Mouse (Mus musculus): ENCODE data around the gene Slc25a42.
"Not testable (repeated sequence)": the region's sequence is repeated elsewhere in the genome, so short reads cannot be mapped to it uniquely, and the experiment has no call there.

Slc25a42 gene

DNA sequence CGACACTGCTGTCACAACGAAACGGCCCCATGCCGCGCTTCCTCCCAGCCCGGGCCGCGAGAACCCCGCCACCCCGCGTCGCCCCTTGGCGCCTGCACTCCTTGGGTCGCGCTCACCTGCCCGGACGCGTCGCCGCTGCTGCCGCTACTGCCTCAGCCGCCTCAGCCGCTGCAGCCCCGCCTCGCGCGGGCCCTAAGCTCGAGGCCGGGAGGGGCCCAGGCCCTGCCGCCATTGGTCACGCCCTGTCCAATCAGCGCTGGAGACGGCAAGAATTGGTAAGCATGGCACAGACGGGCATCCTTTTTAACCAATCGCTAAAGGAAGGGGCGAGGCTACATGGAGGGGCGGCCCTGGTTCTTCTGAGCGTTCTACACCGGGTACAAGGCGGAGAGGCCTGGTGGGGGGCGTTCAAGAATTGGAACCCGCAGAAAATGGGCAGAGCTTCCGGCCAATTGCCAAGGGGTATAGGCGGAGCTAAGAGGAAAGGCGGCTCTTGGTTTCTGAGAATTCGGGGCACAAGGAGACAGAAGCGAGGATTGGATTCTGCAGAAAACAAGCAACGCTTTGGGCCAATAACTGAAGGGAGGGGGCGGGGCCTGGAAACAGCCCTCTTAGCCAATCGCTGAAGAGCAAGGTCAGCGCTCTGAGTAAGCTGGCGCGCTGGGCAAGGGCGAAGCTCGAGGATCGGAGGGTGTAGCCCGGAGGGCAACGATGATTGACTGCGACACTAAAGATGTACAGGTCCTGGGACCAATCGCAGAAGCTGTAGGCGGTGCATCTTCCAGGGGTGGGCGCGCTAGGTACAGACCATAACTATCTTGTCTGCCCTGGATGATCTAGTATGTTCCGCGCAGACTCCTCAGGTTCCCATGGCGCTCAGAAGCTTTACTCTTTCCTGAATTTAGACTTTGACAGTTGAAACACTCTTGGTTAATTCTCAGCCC is at the start of gene Slc25a42:
Gene Slc25a42, minus strand, starts transcription at position 194 of the 944 bp plus-strand sequence.
- peak; percentile 93 to 98 for DNase-seq (ENCODE audit: low spot score in 2 of 2)

DNA sequence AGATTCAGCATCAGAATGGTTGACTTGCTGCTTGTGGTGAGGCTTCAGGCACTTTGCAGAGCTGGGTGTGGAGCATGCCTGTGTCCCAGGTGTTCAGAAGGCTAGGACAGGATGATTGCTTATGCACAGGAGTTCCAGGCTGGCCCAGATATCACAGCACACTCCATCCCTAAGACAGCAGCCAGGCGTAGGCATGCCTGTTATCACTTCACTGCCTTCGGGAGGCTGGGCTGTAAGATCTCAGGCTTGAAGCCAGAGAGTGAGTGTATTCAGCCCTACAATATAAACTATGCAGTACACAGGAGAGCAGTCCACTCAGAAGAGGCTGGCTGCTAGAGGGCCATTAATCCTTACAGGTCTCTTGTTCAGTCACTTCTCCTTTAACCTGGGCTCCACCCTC is 46.9 kb upstream of the Slc25a42 start:
- no peak for DNase-seq (ENCODE audit: low spot score in 2 of 2)

DNA sequence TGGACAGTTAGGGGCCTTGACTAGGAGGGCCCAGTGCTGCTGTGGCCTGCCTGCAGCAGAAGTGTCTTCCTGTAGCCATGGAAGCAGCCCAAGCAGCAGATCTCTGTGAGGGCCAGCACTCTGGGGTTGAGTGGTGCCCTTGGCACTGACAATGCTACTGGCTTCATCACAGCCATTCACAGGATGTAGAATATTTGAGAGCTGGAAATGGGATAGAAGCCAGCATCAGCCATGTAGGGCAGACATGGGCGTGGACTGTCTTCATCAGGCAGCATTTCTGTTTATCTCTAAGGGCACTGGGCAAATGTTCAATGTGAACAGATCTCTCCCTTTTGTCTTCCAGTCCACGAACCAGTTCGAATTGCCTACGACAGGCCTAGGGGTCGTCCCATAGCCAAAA is 46.5 kb upstream of the Slc25a42 start:
- DNase-seq (ENCODE audit: low spot score in 2 of 2) = no peak

DNA sequence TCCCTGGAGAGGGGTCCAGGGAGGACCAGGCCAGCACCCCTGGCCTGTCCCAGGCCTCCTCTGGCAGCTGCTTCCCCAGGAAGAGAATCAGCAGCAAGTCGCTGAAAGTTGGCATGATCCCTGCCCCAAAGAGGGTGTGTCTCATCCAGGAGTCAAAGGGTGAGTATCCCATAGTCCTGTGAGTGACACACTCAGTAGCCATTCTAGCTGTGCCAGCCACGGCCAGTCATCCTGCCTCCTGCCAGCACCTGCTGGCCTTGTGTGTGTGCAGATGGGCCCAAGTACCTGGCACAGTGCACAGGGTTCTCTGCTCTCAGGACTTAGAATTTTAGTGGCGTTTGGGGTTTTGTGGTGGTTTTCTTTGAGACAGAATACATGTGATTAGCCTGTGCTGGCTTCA is 45.4 kb upstream of the Slc25a42 start:
- DNase-seq (ENCODE audit: low spot score in 2 of 2) = no peak

DNA sequence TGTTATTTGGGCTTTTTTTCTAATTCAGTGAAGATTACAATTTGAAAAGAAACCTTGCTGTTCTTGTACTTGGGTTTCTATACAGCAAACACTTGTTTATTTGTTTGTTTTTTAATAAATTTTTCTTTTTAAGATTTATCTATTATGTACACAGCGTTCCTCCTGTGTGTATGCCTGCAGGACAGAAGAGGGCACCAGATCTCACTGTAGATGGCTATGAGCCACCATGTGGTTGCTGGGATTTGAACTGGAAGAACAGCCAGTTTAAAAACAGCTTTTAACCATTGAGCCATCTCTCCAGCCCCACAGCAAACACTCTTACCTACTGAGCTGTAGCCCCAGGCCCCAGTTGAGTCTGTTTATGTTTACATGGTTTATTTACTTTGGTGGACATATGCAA is 42.5 kb upstream of the Slc25a42 start:
- no peak for DNase-seq (ENCODE audit: low spot score in 2 of 2)

DNA sequence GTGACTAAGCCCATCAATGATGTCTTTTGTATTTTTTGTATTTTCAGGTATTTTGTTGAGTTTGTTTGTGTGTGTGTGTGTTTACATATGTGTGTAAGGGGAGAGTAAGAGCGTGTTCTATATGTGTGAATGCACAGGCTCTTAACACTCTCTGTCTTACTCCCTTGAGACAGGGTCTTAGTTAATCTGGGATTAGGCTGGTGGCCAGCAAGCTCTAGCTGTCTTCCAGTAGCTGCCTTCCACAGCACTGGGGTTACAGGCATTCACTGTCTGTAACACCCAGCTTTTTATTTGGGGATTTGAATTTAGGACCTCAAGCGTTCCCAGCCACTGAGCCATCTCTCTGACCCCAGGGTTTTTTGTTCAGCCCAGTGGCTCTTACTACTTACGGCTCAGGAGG is 35.7 kb upstream of the Slc25a42 start:
- DNase-seq (ENCODE audit: low spot score in 2 of 2) = no peak

DNA sequence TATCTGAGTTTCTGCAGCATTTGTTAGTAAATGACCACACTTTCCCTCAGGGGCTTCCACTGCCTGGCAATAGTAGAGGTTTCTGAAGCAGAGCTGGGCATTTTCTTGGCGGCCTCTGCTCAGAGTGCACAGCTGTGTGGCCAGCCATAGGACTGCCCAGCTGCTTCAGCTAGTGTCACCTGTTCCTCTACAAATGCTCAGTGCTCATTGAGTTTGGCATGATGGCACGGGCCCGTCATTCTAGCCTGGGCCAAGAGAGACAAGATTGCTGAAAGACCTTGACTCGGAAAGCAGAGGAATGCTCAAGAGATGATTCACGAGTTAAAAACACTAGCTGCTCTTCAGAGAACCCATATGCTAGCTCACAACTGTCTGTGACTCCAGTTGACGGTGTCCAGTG is 34.5 kb upstream of the Slc25a42 start:
- DNase-seq (ENCODE audit: low spot score in 2 of 2) = no peak

DNA sequence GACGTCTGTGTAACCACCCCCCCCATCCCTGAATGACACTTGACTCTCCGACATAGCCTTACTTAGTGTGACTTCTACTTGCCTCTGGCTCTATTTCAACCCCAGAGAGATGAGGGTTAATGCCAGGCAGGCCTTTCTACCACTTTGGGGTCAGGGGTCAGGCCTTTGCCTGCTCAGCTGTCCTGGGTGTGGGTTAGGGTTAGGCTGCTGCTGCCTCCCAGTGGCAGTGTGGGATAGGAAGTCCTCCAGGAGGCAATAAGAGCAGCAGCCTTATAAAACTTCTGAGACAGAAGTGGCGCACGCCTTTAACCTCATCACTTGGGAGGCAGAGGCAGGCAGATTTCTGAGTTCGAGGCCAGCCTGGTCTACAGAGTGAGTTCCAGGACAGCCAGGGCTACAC is 28.5 kb upstream of the Slc25a42 start:
- no peak for DNase-seq (ENCODE audit: low spot score in 2 of 2)

DNA sequence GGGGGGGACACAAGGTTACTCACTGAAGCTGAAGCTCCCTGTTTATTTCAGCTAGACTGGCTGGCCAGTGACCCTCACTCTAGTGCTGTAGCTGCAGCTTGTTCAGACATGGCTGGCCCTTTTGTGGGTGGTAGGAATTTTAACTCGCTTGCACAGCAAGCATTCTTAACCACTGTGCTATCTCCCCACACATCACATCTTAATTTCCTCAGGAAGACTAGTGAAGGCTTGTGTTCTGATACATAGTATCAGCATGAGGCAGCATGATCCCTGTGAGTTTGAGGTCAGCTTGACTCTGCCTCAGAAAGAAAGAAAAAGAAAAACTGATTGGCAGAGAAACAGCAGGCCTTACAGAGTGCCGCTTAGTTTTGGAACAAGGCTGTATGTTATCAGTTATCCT is 25.7 kb upstream of the Slc25a42 start:
- DNase-seq (ENCODE audit: low spot score in 2 of 2) = no peak

DNA sequence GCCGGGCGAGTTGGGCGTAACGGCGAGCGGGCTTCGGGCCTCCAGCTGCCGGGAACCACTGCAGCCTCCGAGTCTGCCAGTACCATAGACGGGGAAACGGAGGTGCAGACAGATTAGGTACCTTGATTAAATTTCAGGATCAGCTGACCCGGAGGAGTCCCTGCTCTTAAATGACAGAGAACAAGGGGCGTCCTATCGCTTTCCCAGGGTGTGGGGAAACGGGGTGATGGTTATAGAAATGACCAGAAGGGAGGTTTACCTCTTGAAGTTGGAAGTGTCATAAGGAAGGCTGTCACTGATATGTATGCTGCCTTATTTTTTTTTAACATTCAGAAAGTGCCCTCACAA is 22.6 kb upstream of the Slc25a42 start:
- DNase-seq (ENCODE audit: low spot score in 2 of 2) = no peak

DNA sequence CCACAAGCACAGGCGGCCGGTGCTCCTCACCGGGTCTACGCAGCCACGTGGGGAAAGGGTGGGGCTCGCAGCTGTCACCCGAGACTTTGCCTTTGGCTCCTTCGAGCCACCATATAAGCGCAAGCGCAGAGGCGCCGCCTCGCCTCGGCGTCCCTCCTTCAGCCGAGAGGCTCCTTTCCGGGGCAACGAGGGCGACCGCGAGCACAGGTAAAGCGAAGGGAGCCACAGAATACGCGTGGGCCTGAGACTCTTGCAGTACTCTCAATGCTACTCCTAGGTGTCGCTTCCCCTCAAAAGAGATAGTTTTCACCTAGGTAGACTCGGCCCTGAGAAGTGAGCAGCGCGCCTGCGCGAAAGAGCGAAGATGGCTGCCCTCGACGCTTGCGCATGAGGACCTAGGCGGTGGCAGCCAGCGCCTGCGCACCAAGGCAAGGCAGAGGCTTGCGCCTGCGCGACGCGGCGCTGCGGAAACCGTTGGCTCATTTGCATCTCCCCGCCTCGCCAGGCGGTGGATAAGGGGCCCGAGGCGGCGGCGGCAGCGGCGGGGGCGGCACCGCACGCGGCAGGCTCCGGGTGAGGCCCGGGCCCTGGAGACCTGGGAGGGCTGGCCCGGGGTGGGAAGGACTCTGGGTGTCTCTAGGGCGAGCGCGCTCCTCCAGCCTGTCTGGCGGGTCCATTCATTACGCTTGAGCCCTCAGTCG is 22.1 kb upstream of the Slc25a42 start, which contains the start of the genes Sugp2 and Armc6:
Gene Sugp2, plus strand, starts transcription at position 147 of the 701 bp plus-strand sequence.
Gene Armc6, minus strand, starts transcription at position 387 of the 701 bp plus-strand sequence.
- peak; percentile 94 for DNase-seq (ENCODE audit: low spot score in 2 of 2)

DNA sequence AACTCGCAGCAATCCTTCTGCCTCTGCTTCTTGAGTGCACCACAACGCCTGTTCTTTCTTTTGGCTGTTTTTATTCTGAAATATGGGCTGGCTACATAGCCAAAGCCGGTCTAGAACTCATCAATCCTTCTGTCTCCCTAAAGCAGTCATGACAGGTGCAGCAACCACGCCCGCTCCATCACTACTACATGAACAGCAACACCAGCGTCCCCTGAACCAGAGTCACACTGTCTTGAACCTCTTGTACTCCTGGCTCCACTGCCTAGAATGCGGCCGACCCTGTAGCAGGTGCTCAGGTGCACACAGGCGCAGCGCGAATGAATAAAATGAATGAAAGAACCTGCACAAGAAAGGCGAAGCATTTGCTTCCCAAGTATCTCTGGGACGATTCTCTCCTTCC is 21.5 kb upstream of the Slc25a42 start:
- no peak for DNase-seq (ENCODE audit: low spot score in 2 of 2)

DNA sequence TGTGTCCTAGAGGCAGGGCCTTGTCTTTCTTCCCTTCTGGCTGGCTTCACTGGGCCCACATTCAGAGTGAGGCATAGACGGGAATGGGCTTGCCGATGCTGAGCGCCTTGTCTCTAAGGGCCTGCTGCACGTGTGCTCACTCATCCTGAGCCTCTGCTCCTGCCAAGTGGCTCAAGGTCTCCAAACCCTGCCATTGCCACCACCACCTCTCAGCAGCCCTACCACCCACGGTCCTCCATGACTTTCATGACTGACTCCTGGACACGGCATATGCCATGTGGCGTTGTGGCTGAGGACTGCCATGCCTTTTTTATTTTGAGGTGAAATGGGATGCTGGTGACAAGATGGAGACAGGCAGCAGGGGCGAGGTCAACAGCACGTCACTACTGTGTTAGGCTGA is 18.7 kb upstream of the Slc25a42 start:
- no peak for DNase-seq (ENCODE audit: low spot score in 2 of 2)

DNA sequence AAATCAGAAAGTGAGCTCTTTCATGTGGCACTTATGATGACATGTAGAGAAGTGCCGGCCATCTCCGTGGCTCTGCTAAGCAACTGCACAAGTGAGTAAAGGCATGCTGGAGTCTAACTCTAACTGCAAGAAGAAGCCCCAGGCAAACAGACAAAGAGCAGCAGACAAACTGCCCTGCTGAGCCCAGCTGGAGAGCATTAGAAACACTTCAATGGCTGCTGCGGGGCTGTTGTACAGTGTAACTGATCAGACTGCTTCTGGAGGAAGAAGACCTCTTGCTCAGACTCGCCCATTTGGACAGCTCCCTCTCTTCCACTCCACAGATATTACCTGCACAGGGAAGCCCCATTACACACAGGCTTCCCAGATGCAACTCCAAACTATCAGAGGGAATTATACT is 15.9 kb upstream of the Slc25a42 start:
- DNase-seq (ENCODE audit: low spot score in 2 of 2) = no peak

DNA sequence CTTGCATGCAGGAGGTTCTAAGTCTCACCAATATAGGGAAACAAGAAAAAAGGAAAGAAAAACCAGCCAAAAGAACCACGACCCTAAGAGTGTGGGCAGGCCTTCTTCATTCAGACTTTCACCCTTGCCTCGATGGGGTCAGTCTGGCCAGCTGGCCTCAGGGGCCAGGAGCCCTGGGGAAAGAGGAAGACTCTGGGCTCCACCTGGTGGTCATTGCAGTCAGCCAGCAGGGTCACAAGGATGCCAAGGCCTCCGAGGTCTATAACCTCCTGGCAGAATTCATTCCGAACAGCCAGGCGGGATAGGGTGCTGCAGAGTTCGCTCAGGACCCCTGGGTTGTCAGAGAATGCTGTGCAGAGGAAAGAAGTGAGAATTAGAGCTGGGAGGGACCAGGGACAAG is 11.2 kb upstream of the Slc25a42 start:
- no peak for DNase-seq (ENCODE audit: low spot score in 2 of 2)

DNA sequence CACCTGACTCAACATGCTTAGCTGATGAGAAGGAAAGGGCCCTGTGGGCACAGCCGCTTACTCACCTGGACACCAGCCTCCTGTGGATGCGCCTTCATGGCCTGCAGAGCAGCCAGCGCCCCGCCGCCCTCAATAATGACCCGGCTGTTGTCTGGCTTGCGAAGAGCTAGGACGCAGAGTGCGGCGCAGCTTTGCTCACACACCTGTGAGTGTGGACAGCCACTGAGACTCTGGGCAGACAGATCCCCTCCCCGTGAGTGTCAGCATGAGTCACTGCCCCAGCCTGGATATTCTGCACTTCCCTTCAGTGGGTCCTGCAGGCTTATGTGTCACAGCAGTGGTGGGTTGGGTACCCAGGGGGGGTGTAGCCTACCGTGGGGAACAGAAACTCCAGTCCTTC is 9.9 kb upstream of the Slc25a42 start:
- DNase-seq (ENCODE audit: low spot score in 2 of 2) = no peak

DNA sequence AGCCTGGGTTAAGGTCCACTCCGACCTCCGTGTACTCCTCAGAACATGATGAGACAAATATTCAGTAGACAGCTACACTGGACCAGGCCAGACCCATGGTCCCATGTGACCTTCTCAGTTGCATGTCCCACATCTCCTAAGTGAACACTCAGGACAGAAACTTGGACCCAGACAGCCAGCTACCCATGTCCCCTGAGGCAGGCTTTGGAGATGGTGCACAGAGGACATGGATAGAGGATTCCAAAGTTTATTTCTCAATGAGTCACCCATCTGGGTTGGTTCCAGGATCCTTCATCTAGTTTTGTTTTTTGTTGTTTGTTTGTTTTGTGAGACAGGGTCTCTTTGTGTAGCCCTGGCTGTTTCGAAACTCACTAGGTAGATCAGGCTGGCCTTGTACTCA is 8.8 kb upstream of the Slc25a42 start:
- no peak for DNase-seq (ENCODE audit: low spot score in 2 of 2)

DNA sequence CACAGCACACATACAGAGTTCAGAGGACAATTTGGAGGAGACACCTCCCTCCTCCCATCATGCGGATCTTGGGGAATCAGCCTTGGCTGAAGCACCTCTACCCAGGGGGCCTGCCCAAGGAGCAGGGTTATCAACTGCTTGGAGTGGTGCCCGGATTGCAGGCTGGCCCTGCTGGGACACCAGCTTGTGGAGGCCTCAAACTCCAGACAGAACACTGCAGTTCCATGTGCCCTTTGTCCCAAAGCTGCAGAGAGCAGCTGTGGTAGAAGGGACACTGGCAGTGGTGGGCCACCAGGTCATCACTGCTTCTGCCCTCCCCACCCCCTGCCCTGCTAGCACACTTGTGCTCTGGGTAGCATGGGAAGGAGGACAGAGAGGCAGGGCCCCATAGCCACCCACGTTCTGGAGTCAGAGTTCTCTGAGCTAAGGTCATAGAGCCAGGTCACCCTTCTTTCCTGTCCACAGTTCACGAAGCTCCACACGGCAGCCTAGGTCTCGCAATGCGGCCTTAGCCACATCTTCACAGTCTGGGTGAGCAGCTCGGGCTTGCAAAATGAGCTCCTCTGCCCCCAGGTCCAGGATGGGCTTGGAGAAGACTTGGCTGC is 8.2 kb upstream of the Slc25a42 start:
- DNase-seq (ENCODE audit: low spot score in 2 of 2) = no peak

DNA sequence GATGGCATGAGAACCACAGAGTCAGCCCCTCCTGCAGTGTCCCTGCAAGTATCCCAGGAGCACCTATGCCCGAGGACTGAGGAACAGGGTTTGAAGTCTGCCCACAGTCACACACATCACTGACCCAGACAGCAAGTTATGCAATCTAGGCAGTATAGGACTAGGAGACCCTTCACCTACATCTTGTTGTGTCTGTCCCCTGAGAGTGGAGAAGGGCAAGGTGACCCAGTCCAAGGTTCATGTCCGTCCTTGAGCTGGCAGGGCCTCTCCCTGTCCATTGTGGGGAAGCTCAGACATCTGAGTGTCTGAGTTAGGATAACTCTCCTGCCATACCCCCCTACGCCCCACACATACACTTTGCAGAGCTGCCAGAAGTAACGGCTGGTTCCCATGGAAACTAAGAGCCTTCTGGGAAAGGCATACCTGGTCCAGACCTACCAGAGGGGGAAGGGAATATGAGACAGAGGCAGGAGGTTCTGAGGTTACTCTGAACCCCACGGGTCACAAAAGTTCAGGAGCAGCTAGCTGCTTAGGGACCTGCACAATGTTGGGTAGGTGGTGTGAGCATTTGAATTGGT is 7.1 kb upstream of the Slc25a42 start:
- DNase-seq (ENCODE audit: low spot score in 2 of 2) = no peak

DNA sequence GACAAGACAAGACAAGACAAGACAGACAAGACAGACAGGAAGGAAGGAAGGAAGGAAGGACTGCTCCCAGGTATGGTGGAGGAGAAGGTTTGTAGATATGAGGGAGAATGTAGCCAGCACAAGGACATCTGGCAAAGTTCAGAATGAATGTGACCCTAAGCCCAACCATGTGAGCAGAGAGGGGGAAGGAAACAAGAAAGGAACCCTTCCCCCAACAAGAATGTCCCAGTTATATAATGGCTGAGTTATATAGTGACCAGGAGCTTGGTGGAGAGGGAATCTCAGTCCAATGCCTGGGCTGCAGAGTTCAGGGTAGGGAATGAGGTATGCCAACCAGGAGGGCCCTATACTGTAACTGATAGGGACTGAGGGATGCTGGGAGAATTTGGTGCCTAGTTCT is 5.3 kb upstream of the Slc25a42 start:
- DNase-seq (ENCODE audit: low spot score in 2 of 2) = no peak

DNA sequence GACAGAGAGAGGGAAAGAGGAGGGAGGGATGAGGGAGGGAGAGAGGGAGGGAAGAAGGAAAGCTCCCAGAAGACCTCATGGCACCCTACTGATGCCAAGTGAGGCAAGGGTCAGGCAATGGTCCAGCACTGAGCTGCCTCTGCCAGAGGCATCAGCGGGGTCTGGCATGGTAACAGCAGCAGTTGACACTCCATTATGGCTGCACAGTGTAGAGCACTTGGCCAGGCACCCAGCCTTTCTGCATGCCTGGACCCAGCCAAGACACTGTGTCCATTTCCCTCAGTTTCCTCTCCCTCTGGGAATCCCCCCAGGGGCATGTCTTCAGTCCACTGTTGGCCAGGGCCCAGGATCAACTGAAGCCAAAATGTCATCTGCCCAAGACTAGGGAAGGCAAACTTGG is 4.5 kb upstream of the Slc25a42 start:
- DNase-seq (ENCODE audit: low spot score in 2 of 2) = no peak

DNA sequence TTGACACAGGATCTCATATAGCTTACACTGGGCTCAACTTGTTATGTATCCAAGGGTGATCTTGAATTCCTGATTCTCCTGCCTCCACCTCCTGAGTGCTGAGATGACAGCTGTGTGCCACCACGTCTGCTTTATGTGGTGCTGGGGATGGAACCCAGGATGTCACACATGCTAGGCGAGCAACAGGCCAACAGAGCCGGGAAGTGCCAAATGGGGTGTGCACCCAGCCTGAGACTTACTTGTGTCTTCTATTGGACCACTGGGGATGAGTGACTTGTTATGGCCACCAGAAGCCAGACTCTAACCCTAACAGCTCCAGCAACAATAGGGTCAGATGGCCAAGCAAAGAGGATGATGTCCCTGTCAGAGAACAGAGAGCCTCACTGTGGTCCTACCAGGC is 4.1 kb upstream of the Slc25a42 start:
- not testable (repeated sequence) for DNase-seq (ENCODE audit: low spot score in 2 of 2)
